Mouse (Mus musculus): ENCODE results near the gene Nop58.
A peak's percentile ranks its signal among the peaks of the same experiment; 100 is the strongest.
"Not testable (repeated sequence)": the region's sequence is repeated elsewhere in the genome, so short reads cannot be mapped to it uniquely, and the experiment has no call there.

Gene Nop58

DNA sequence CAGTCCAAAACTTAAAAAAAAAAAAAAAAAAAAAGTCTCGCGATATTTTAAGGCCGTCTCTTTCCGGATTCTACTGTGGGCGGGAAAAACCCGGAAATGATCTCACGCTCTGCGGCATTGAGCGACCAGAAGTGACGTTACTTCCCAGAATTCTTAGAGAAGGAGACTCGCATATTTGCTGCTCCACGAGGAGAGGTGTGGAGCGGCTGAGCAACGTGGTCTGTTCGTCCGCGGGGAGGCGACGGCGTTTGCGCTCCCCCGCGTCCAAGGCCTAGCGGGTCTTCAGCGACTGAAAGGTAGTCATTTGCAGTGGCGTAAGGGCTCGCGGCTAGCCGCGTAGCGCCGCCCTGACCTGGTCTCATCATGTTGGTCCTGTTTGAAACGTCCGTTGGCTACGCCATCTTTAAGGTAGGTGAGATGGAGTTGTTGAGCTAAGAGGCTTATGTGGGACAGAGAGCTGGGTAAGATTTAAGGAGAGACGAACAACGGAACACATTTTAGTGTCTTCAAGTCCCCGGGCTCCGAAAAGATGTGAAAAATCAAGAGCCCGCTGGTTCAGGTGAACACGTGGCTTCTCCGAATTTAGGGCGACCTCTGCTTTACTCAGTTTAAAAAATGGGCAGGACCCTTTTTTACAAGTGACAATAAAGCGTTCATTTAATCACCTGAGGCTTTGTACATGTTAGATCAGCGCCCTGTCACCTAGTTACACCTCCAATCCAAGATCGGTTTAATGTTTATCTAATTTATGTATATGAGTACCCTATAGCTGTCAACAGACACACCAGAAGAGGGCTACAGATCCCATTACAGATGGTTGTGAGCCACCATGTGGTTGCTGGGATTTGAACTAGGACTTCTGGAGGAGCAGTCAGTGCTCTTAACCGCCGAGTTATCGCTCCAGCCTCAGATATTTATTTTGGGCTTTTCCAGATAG lies at the start of gene Nop58:
Gene Nop58 (plus strand): TSS at position 153 of the 937 bp plus-strand sequence.
- peak; percentile 93 for DNase-seq (ENCODE audit: low spot score)

DNA sequence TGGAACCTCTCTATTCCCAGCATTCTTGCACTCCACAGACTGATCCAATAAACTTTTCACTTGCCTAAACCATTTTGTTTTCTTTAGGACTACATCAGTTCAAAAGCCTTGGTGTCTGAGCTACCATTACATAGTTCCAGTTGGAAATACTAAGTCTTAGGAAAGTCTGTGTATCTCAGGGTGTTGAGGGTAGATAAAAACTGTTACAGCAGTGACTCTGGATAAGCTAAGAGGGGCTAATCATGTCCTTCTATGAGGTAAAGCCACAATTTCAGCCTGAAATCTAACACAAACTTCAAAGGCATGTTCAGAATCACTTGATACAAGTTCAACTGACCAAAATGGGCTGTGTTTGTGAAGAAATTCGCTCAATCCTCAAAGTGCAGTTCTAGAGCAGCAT lies 48.4 kb upstream of the Nop58 start:
- DNase-seq (ENCODE audit: low spot score) = no peak

- DNase-seq (ENCODE audit: low spot score) = no peak
Measured at GRCm38 (mm10) chr1:59638371-59638770, 46.4 kb upstream of the Nop58 start.

GRCm38 (mm10) chr1:59642488-59642887 lies 42.3 kb upstream of the Nop58 start:
- no peak for DNase-seq (ENCODE audit: low spot score)

DNA sequence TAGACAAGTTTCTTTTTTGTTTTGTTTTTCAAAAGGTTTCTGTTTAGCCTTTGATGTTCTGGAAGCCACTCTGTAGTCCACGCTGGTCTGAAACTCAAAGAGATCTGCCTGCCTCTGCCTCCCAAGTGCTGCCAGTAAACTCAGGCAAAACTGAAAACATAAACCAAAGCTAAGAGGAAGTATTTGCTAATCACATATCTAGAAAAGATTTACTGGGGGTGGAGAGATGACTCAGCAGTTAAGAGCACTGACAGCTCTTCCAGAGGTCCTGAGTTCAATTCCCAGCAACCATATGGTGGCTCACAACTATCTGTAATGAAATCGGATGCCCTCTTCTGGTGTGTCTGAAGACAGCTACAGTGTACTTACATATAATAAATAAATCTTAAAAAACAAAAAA lies 38.3 kb upstream of the Nop58 start:
- not testable (repeated sequence) for DNase-seq (ENCODE audit: low spot score)

DNA sequence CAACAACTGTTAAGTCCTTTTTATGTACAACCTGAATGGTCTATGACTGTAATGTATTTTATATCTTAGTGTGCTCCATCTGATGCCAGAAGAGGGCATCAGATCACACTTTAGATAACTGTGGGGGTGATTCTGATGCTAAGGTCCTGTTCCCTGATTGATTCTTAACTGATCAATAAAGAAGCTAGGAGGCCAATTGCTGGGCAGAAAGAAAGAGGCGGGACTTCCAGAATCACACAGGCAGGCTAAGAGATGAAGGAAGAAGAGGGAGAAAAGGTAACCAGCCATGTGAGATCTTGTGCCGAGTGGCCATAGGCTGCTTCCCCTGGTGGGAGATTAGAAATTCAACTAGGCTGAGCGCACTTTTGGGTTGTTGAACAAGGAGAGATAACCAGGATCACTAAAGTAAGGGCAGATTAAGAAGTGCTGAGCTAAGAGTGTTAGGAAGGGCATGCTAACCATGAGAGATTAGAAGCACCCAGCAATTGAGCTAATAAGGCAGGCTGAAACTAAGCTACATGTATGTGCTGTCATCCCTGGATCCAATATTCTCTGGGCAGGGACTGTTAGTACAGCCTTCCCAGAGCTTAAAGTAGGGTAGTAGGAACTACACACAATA lies 33.5 kb upstream of the Nop58 start:
- no peak for DNase-seq (ENCODE audit: low spot score)

DNA sequence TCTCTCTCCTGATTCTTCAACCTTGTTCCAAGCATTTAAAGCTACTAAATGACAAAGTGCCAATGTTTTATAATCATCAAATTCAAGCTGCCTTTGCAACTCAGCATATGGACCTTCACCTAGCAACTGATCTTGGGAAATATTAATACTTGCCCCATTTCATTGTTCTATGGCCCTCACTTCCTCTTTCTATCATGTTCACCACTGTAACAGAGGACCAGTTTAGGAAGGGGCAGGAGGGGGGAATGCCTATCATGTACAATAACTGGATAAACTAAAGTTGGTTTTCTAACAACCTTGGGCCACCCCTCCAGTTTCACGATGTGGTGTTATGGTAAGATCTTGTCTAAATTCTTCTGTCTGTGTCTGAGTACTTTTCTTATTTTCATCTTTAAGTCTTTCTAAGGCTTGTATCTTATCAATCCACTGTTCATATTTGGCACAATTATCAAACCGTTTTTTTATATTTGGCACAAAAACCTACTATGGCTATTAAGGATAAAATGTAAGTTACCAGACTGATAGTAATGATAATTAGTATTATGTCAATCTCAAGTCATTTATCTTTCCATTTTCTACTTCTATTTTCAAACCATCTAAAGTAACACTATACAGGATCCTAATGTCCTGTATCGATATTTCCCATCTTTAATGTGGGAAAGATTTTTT lies 31.4 kb upstream of the Nop58 start:
- no peak for DNase-seq (ENCODE audit: low spot score)

- no peak for DNase-seq (ENCODE audit: low spot score)
Measured at GRCm38 (mm10) chr1:59656244-59657171, 28.3 kb upstream of the Nop58 start.

- DNase-seq (ENCODE audit: low spot score) = no peak
Measured at GRCm38 (mm10) chr1:59663456-59664135, 21.2 kb upstream of the Nop58 start.

GRCm38 (mm10) chr1:59668871-59669270 lies 15.9 kb upstream of the Nop58 start:
- no peak for DNase-seq (ENCODE audit: low spot score)

GRCm38 (mm10) chr1:59669962-59670630 lies 14.7 kb upstream of the Nop58 start:
- peak; percentile 53 for DNase-seq (ENCODE audit: low spot score)

GRCm38 (mm10) chr1:59670641-59671168 lies 14.1 kb upstream of the Nop58 start, which contains the start of gene Sumo1:
Gene Sumo1 (minus strand): TSS chr1:59670834.
- DNase-seq (ENCODE audit: low spot score) = peak; percentile 91

- no peak for DNase-seq (ENCODE audit: low spot score)
Measured at GRCm38 (mm10) chr1:59673661-59674060, 11.1 kb upstream of the Nop58 start.

DNA sequence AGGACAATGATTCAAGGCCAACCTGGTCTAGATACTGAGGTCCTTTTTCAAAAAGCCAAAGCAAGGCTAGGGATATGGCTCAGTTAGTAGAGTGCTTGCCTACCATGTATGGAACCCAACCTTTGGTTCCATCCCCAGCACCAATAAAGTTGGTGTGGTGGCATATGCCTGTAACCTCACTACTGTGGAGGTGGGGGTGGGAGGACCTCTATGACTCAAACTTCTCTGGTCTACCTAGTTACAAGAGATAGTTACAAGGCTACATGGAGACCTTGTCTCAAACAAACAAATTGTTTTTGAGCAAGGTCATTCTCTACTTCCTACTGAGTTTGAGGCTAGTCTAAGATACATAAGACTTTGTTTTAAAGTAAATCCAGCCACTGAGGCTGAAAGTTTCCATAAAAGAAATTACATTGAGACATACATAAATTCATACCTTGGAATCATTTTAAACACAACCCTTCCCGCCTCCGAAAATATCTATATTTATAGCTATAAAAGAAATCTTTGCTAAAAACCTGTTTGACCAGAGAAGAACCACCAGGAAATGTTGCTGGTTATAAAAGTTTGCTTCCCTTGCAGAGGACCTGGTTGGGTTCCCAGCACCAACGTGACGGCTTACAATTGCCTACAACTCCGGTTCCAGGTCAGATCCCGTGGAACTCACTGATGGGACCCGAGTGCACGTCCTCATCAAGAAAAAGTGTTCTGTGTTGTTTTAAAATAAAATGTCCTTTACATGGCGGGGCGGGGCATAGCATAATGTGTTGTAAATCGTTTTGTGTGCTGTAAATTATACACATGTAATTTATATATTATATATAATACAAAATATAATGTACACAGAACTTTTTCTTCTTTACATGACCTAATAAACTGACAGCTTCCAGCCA lies 599 bp upstream of the Nop58 start:
- DNase-seq (ENCODE audit: low spot score) = no peak

DNA sequence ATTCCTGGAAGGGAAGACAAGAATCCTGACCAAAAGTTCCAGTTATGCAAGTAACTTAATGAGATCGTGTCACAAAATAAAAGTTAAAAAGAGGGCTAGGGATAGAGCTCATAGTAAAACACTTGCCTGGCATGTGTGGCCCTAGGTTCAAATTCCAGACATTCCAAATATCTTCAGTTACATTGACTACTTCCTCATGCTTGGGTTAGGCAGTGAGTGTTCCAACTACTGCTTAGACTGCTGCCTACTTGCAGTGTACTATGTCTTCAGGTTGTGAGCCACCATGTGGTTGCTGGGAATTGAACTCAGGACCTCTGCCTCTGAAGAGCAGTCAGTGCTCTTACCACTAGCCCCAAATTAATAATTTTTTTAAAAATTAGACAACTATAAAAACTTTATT lies 2.7 kb downstream of the Nop58 start:
- DNase-seq (ENCODE audit: low spot score) = no peak

DNA sequence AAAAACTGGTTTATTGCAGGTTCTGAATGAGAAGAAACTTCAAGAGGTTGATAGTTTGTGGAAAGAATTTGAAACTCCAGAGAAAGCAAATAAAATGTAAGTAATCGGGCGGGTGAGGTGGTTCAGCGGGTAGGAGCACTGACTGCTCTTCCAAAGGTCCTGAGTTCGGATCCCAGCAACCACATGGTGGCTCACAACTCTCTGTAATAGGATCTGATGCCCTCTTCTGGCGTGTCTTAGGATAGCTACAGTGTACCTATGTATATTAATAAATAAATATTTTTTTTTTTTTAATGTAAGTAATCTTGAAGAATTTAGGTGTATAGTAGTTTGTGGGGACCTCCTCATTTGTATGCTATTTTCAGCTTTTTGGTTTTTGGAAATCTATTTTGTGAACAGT lies 5.7 kb downstream of the Nop58 start:
- DNase-seq (ENCODE audit: low spot score) = no peak

- DNase-seq (ENCODE audit: low spot score) = peak; percentile 33
Measured at GRCm38 (mm10) chr1:59697751-59698150, 13.0 kb downstream of the Nop58 start.

DNA sequence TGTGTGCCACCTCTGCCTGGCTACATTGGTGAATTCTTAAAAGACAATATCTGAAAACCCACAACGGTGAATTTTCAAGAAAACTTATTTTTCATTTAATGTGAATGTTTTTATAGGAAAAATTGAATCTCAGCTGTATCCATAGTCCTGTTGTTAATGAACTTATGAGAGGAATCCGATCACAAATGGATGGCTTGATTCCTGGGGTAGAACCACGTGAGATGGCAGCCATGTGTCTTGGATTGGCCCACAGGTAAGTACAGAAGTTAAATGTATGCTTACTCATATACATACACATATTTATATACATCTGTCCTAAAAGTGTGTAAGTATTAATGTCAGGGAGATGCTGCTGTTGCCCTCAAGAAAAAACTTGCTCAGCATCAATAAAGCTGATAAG lies 13.4 kb downstream of the Nop58 start:
- no peak for DNase-seq (ENCODE audit: low spot score)

DNA sequence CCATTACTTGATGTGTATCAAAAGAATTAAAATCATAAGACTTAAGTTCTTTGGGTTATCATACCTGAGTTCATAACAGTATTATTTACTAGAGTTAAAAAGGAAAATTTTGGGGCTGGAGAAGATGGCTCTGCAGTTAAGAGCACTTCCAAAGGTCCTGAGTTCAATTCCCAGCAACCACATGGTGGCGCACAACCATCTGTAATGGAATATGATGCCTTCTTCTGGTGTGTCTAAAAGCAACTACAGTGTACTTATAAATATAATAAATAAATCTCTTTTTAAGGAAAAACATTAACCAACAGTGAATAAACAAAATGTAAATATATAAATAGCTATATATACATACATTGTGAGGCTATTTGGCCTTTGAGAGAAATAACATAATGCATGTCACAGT lies 17.0 kb downstream of the Nop58 start:
- DNase-seq (ENCODE audit: low spot score) = no peak

Data from yolk sac, embryonic 10.5 days (tissue).